8 mouse cellular contexts compared by ENCODE assay signal in the genomic region with DNA sequence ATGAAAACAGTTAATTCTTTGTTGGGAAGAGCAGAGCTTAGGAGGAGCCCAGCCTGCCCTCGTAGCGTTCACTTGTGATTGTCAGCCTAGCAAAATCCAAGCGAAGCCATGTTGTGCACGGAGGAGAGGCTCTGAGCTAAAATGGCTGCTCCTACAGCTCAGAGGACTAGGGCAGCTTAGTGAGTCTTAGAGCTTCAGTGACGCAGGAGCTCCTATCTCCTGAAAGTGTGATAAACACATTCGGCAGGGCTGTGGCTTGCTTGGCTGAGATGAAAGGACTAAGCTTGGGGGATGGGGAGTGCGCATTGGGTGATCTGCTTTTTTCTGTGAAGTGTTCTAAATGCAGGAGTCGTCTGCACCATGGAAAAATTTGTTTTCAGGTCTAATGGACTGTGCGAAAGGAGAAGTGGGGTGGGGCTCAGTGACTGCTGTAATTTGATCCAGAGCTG.
DNase-seq lines count a peak whose midpoint lies in the region; ATAC-seq and TF ChIP-seq lines count a peak whose summit lies in the region.

No protein-coding gene starts in this region.

- peak overlapping the region; percentile 60 for H3K4me3 ChIP-seq in gastrocnemius, adult 2 months
- H3K4me3 ChIP-seq in embryonic facial prominence, embryonic 10.5 days, result peak overlapping the region; percentile 36
- peak overlapping the region; percentile 21; the same call in 1 of the 2 replicates for H3K4me3 ChIP-seq in heart, embryonic 15.5 days
- no peak overlapping the region for H3K4me3 ChIP-seq in liver, embryonic 16.5 days (ENCODE audit: low read depth, low read length)
- no peak overlapping the region for H3K4me3 ChIP-seq in neural tube, embryonic 14.5 days (ENCODE audit: low read depth, low read length)

- no peaks in the 10 kb centered on the region for H3K9me3 ChIP-seq in embryonic facial prominence, embryonic 10.5 days
- H3K9me3 ChIP-seq in heart, embryonic 15.5 days (replicated peaks), result no peaks in the 10 kb centered on the region
- no peaks in the 10 kb centered on the region; the same call in 1 of the 2 replicates for H3K9me3 ChIP-seq in liver, embryonic 16.5 days (replicated peaks; ENCODE audit: control insufficient read depth, low read length)
- H3K9me3 ChIP-seq in neural tube, embryonic 14.5 days (ENCODE audit: control insufficient read depth, low read length), result no peaks in the 10 kb centered on the region

- intact Hi-C loops in gastrocnemius, adult 2 months (cut with DNase I), result no loop called here

- H3K9ac ChIP-seq in heart, embryonic 15.5 days, result no peak overlapping the region
- H3K9ac ChIP-seq in liver, embryonic 16.5 days (ENCODE audit: low read depth, low read length), result no peak overlapping the region
- H3K9ac ChIP-seq in neural tube, embryonic 14.5 days (replicated peaks; ENCODE audit: low read depth, low read length), result no peak overlapping the region

- ATAC-seq in heart, embryonic 15.5 days (replicated peaks; ENCODE audit: insufficient number of reproducible peaks, insufficient read depth, low FRiP score, low read depth), result peak; percentile 84
- ATAC-seq in liver, embryonic 16.5 days (ENCODE audit: low read depth), result no peak
- peak; percentile 79 for ATAC-seq in neural tube, embryonic 14.5 days (ENCODE audit: low read depth)

- no peak for TF ChIP-seq CTCF in gastrocnemius, adult 2 months (IDR thresholded peaks at IDR 0.05)

- H3K4me2 ChIP-seq in heart, embryonic 15.5 days, result peak overlapping the region; percentile 52
- H3K4me2 ChIP-seq in liver, embryonic 16.5 days (ENCODE audit: low read depth, low read length), result peak overlapping the region; percentile 37; the same call in 1 of the 2 replicates
- peak overlapping the region; percentile 21; the same call in 1 of the 2 replicates for H3K4me2 ChIP-seq in neural tube, embryonic 14.5 days (ENCODE audit: low read depth, low read length)

- peak overlapping the region; percentile 90 for H3K27ac ChIP-seq in gastrocnemius, adult 2 months
- peak overlapping the region; percentile 86 for H3K27ac ChIP-seq in embryonic facial prominence, embryonic 10.5 days (replicated peaks)
- peak overlapping the region; percentile 81 for H3K27ac ChIP-seq in heart, embryonic 15.5 days
- no peak overlapping the region for H3K27ac ChIP-seq in liver, embryonic 16.5 days (ENCODE audit: low read length)
- H3K27ac ChIP-seq in neural tube, embryonic 14.5 days (ENCODE audit: low read depth, low read length), result peak overlapping the region; percentile 79

- no peaks in the 10 kb centered on the region for H3K27me3 ChIP-seq in embryonic facial prominence, embryonic 10.5 days (replicated peaks; ENCODE audit: low read depth, poor library complexity, severe bottlenecking)
- no peaks in the 10 kb centered on the region for H3K27me3 ChIP-seq in heart, embryonic 15.5 days
- H3K27me3 ChIP-seq in liver, embryonic 16.5 days (ENCODE audit: control insufficient read depth, insufficient read depth, low read depth, low read length), result no peaks in the 10 kb centered on the region
- H3K27me3 ChIP-seq in neural tube, embryonic 14.5 days (ENCODE audit: control insufficient read depth, insufficient read depth, low read length), result no peaks in the 10 kb centered on the region

- H3K4me1 ChIP-seq in embryonic facial prominence, embryonic 10.5 days, result peaks cover 39% of the 10 kb centered on the region
- H3K4me1 ChIP-seq in heart, embryonic 15.5 days (replicated peaks), result peaks cover 52% of the 10 kb centered on the region
- no peaks in the 10 kb centered on the region; the same call in 1 of the 2 replicates for H3K4me1 ChIP-seq in liver, embryonic 16.5 days (ENCODE audit: control insufficient read depth, low read depth, low read length)
- peaks cover 28% of the 10 kb centered on the region for H3K4me1 ChIP-seq in neural tube, embryonic 14.5 days (ENCODE audit: control insufficient read depth, insufficient read depth, low read length)

- peak; percentile 50 for DNase-seq in gastrocnemius, adult 2 months
- DNase-seq in gastrocnemius, postnatal 4 days (ENCODE audit: low spot score in 2 of 2), result no peak
- peak; percentile 50 for DNase-seq in embryonic facial prominence, embryonic 10.5 days (ENCODE audit: low spot score)
- peak; percentile 38 to 43 for DNase-seq in kidney, postnatal 25 days
- DNase-seq in thymus, postnatal 0 days (ENCODE audit: low spot score), result no peak

- WGBS in embryonic facial prominence, embryonic 10.5 days, result 20% methylated on average over 9 of the region's 9 CpGs
- 10% methylated on average over 9 of the region's 9 CpGs for WGBS in heart, embryonic 15.5 days
- 24% methylated on average over 9 of the region's 9 CpGs for WGBS in liver, embryonic 16.5 days (ENCODE audit: insufficient replicate concordance)
- WGBS in neural tube, embryonic 14.5 days, result 7% methylated on average over 9 of the region's 9 CpGs

- peaks cover 84% of the 10 kb centered on the region for H3K36me3 ChIP-seq in embryonic facial prominence, embryonic 10.5 days (replicated peaks)
- peaks cover 29% of the 10 kb centered on the region for H3K36me3 ChIP-seq in heart, embryonic 15.5 days
- no peaks in the 10 kb centered on the region for H3K36me3 ChIP-seq in liver, embryonic 16.5 days (ENCODE audit: control insufficient read depth, insufficient read depth)
- H3K36me3 ChIP-seq in neural tube, embryonic 14.5 days (ENCODE audit: control insufficient read depth, insufficient read depth, low read length), result peaks cover 29% of the 10 kb centered on the region

Comparison
In these comparisons a context has a peak if more than half of its experiments do, and no peak if none do; other contexts are left out.
1. DNase-seq: peak in gastrocnemius, adult 2 months (single experiment), embryonic facial prominence, embryonic 10.5 days (single experiment) and kidney, postnatal 25 days (2 of 2); none in gastrocnemius, postnatal 4 days (0 of 2) and thymus, postnatal 0 days (single experiment).
2. H3K4me3 ChIP-seq: peak in gastrocnemius, adult 2 months (single experiment), embryonic facial prominence, embryonic 10.5 days (single experiment) and heart, embryonic 15.5 days (single experiment); none in liver, embryonic 16.5 days (single experiment) and neural tube, embryonic 14.5 days (single experiment).
3. Peak in every context shown above with its lines, with median percentiles within 50 percentile points of each other: H3K4me2 ChIP-seq.